Mouse (Mus musculus): ENCODE measurements at regions not wholly inside any gene's neighbourhood (a gene's known extent, or its start where the extent isn't known, plus 50 kb on each side); places are given as distances from the start of the nearest gene placed in this dataset.

GRCm38 (mm10) chr13:43724161-43724560 is 60.4 kb upstream of the Cd83 start:
- CTCF ChIA-PET = interaction anchor here (0.6 to 0.7 kb wide), 2 partner anchors 327 to 1108 kb away, joined by 3 to 9 read pairs; no protein-coding TSS in a partner anchor

- CTCF ChIA-PET = no interaction called here
Measured at GRCm38 (mm10) chr13:43725698-43726097, 58.9 kb upstream of the Cd83 start.

GRCm38 (mm10) chr13:43726895-43727341 is 57.7 kb upstream of the Cd83 start:
- CTCF ChIA-PET = interaction anchor here (0.5 kb wide), 2 partner anchors 50 to 1387 kb away, joined by 4 to 5 read pairs; no protein-coding TSS in a partner anchor

- CTCF ChIA-PET = interaction anchor here (0.6 kb wide), 2 partner anchors 75 to 418 kb away, joined by 4 to 5 read pairs; no protein-coding TSS in a partner anchor
Measured at GRCm38 (mm10) chr13:43729617-43730016, 55.0 kb upstream of the Cd83 start.

- CTCF ChIA-PET = interaction anchor here (0.7 kb wide), 1 partner anchor 1022 kb away, joined by 3 read pairs; no protein-coding TSS in a partner anchor
Measured at GRCm38 (mm10) chr13:43733061-43733460, 51.5 kb upstream of the Cd83 start.

- CTCF ChIA-PET = no interaction called here
Measured at GRCm38 (mm10) chr13:43734641-43735040, 49.9 kb upstream of the Cd83 start.
